Mouse (Mus musculus): Measurements from ENCODE around the gene Plekhm3. TPM values are rescaled to one million over a fixed set of nuclear protein-coding genes. Genes with fewer than 3 reads are reported as not detected.
"Not testable (repeated sequence)": the region's sequence is repeated elsewhere in the genome, so short reads cannot be mapped to it uniquely, and the experiment has no call there.

Plekhm3 gene
- 2.9 and 5.2 TPM in 2 replicates for polyA plus RNA-seq (2015; fragmentation: Nextera tagmentation; extraction: Ambion mirVana)

DNA sequence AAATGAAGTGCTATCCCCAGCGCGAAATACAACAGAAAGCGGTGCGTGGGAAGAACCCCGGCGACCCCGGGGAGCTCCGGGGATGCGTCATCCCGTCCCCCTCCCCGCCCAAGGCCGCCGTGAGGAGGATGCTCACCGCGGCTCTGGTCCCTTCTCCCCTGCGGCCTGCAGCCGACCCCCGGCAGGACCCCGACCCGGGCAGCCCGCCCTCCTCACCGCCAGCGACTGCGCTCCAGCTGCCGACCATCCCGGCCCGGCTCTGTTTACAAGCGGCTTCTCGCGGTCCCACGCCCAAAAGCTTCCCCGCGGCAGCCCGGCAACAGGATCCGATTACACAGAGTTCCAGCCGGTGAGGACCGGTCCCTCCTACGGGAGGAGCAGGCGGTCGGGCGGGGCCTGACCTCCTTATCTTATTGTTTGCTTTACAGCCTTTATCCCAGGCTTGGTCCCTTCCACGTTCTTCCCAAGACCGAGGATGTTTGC lies at the start of gene Plekhm3:
TSS of gene Plekhm3 (minus strand) at position 346 of the 483 bp plus-strand sequence.
- DNase-seq (ENCODE audit: low spot score) = peak; percentile 66

DNA sequence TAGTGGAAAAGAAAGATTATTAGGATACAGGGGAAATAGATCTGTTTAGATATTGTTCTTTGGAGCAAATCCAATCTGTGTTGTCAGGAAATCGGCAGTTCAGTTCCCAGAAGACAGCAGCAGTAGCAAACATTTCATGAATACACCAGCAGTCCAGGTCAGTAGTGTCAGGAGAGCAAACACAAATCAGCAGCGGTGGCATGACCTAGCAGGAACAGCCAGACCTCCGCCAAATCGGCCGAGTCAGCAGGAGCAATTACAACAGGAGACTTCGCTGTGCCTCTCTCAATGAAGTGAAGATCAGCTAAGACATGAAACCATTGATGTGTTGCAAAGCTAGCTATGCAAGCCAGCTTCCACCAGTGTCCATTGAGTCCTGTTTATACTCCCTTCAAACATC lies 49.0 kb upstream of the Plekhm3 start:
- DNase-seq (ENCODE audit: low spot score) = no peak

DNA sequence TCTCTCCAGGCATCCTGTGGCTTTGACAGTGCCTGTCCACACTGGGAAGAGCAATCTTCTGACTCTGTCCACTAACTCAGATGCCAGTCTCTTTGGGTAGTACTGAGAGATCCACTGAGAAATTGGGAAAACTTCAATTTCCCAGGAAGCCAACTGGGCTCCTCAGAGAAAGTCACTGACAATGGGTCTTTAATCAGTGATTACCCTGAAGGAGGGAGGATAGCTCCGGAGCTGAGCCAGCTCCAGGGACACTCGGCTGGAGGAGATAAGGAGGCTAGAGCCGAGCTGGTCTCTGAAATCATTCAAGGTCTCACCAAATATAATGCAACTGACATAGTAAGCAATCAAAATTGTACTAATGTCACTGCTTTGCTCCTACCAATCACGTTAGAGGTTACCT lies 47.9 kb upstream of the Plekhm3 start:
- no peak for DNase-seq (ENCODE audit: low spot score)

DNA sequence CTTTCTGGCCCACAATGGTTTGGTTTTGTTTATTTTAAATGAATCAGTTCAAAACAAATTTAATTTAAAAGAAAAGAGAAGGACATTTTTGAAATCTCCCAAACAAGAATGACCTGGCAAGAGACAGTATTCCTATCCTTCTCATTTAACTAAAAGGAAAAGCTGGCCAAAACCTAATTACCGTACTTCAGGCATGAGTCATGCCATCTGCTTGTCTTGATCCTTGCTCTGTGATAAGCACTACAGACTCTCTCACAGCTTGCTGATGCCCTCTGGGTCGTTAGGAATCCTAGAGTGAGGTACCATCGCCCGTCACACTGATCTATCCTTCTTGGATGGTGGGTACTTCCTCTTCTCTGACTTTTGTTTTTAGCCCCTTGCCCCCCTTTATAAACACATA lies 36.6 kb upstream of the Plekhm3 start:
- DNase-seq (ENCODE audit: low spot score) = no peak

DNA sequence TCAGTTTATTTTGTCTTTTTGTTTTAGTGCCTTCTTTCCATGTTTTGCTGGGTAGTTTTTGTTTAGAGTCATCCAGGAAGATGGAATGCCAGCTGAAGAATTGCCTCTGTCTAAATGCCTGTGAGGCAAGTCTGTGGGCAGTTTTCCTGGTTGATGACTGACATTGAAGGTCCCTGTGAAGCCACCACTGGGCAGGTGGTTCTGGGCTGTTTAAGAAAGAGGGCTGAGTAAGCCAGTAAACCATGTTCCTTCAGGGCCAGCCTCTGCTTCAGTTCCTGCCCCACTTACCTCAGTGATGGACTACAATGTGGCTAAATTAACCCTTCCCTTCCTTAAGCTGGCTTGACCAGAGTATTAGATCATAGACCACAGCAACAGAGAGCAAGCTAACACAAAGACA lies 31.6 kb upstream of the Plekhm3 start:
- no peak for DNase-seq (ENCODE audit: low spot score)

DNA sequence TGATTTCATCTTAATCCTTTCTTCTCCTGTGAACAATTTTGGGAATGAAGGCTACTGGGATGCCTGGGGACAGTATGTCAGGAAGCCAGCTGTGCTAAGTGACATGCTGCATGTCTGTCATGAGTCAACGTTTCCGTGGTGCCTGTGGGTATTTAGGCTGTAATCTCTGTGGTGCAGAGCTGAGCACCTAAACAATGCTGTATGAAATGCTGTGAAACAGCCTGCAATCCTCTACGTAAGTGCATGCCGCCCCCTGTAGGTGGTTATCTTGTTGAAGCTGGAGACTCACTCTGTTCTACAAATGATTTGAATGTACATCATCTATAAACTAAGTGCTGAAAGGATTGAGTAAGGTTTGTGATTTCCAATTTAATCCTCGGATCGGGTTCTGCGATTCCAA lies 29.5 kb upstream of the Plekhm3 start:
- peak; percentile 75 for DNase-seq (ENCODE audit: low spot score)

DNA sequence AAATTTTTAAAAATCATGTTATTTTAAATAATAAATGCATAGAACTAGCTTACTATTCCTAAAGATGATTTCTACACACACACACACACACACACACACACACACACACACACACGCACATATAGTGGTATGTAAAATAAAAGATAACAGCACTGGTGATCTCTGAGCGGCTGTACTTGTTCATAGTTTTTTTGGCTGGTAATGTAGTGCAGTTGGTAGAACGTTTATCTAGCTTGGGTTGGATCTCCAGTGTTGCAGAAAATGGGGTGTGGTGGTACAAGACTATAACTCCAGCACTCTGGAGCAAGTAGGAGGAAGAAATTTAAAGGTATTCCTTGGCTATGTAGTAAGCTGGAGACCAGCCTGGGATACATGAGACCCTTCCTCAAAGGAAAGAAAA lies 26.6 kb upstream of the Plekhm3 start:
- no peak for DNase-seq (ENCODE audit: low spot score)

DNA sequence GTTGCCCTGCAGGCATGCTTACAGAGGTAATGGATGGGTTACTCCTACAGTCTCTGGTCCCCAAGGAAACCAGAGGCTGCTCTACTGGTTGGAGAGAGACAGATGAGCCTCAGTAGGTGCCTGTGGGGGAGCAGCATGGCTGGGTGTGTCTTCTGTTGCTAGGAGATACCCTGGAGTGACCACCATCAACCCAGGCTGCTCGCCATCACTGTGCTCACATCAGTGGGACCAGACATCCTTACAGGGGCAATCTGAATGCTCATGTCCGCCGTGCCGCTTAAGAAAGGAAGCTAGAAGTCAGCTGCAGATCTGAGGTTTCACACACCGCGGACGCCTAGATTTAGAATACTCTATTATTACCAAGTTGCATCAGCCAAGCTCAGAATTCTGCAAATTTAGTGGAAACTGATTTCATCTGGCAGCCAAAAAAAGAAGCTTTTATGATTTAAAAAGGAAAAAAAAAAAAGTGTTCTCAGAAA lies 21.7 kb upstream of the Plekhm3 start:
- DNase-seq (ENCODE audit: low spot score) = no peak

DNA sequence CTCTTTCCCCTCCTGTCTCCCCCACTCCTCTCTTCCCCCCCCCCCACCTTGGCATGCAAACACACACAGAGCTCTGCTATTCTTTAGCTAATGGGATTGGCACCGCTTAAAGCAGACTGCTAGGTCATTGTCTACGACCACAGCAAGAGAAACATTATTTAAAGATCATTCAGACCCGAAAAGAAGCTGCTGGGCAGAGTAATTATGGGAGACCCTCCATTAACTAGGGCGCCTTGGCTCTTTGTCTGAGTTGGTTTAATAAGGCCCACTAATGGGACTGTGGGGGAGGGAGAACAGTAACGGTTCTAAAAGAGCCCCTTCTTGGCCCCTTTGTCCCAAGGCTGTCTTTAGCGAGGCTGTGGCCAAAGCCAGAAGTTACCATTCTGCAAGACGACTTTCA lies 18.7 kb upstream of the Plekhm3 start:
- no peak for DNase-seq (ENCODE audit: low spot score)

DNA sequence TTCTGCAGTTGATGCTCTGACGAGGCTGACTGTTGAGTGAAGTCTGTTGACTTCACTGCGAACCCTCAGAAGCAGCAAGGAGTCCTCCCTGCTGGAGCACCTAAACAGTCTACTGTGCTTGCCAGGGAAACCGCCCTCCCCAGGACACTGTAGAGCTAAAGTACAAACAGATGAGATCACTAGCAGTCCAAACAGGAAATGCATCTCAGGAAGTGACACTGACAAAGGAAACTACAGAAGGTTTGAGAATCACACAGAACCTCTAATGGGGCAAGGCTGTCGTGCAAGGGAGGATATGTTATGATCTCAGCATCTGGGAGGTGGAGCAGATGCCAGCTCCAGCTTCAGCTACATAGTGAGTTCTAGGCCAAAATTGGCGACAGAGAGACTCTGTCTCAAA lies 14.1 kb upstream of the Plekhm3 start:
- DNase-seq (ENCODE audit: low spot score) = peak; percentile 59

DNA sequence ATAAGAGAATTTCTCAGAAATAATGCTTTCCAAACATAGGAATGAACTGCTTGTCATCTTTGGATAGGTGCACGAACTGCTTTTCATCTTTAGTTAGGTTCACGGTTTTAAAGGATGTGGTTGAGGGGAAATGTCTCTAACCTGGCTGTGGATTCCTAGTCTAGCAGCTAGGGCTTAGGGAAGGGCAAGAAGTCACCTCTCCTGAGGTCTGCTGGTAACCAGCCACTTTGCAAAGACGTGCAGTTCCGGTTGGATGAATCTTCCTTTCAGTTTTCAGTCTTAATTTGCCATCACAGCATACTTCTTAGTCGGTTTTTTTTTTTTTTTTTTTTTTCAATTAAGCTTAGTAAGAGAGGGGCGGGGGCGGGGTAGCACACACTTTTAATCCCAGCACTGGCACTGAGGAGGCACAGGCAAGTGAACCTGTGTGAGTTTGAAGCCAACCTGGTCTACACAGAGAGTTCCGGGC lies 431 bp upstream of the Plekhm3 start:
- DNase-seq (ENCODE audit: low spot score) = no peak

DNA sequence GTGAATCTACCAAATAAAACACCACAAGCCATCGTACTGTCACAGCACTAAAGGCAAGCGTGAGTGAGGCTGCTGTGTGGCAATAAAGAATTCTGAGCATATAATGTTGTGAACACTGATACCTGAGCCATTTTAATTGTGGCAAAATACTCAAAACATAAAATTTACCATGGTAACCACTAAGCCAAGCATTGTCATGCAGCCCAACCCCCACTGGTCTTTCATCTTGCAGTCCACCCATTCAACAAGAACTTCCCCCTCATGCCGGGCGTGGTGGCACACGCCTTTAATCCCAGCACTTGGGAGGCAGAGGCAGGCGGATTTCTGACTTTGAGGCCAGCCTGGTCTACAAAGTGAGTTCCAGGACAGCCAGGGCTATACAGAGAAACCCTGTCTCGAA lies 1.8 kb downstream of the Plekhm3 start:
- not testable (repeated sequence) for DNase-seq (ENCODE audit: low spot score)

DNA sequence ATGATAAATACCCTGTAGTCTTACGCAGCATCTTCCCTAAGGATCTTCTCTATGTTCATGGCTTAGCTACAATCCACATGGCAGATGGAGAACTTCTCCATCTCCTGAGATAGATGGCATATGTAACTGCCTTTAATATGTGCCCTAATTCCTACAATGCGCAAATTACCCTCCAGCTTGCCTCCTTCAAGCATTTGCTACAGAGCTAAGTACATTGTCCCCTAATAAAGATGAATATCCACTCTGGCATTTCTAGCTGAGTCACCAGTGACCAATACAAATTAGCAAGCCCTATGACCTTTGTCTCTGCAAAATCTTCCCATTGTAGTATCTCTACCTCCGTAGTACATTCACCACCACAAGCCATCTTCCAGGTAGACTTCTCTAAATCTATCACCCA lies 6.4 kb downstream of the Plekhm3 start:
- DNase-seq (ENCODE audit: low spot score) = no peak

DNA sequence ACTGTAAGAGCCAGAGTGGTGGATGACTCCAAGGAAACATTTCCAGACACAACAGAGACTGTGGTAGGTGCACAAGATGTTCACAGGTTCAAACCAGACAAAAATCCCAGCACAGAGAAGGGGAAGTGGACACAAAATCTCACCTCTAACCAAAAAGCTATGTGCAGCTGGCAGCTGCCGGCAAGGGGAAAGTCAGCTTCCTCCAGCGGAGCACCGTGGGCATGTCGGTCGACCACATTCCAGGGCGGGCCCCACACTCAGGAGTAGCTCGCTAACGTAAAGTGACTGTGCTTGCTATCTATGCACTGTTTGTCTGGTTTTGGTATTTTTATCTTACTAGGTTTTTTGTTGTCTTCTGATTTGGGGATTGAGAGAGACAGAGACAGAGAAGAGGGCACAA lies 7.2 kb downstream of the Plekhm3 start:
- DNase-seq (ENCODE audit: low spot score) = peak; percentile 79

DNA sequence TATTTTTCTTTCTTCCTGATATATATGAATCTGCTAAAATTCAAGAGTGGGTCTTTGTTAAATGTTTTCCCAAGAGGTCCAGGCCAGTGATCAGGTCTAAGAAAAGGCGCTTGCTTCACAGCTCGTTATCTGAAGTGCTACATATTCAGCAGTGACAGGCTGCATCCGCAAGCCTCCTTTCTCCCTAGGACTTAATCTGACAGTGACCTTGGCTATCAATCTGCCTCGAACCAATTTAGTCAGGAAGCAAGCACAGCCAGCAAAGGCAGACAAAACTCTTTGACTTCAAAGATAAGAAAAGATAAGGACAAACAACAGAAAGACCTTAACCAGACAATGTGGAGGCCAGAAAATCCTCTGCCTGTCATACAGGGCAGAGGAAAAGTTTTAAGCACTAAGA lies 10.5 kb downstream of the Plekhm3 start:
- DNase-seq (ENCODE audit: low spot score) = no peak

DNA sequence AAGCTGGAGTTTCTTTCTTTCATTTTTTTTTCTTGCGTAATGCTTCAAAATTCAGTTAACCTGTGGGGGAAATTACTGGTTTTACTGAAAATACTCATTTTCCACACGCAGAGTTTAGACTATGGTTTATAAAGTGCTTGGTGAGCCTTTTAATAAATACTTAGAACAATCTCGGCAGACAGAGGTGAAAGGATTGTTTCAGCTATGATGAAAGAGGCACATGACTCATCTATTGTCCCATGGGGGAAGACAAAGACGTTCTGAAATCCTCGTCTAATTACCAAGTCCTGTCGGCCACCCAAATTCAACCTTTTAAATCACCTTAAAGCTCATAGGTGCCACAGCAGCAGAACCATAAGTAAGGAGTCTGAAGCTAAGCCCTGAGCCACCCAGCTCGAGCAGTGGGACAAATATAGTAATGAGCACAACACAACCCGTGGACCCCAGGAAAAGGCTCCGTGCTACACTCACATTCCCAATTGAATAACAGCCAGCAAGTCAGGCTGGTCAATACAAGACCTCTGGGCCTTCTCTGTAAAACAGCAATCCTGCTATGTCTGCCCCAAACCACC lies 11.3 kb downstream of the Plekhm3 start:
- DNase-seq (ENCODE audit: low spot score) = no peak

DNA sequence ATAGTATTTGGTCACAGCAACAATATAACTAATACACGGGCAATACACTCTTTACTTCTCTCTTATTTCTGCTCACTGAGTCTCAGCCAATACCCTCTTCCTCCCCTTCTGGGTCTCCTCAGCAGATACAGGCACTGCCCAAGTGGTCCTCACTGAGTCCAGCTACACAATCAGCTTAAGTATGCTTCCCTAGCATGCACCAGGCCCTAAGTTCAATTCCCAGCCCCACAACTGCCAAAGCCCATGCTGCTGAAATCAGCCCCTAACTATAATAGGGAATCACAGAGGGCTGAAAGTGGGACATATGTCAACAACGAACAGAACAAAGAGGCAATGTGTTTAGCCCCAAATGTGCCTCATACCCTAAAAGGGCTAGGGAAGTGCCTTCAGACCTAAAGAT lies 11.9 kb downstream of the Plekhm3 start:
- DNase-seq (ENCODE audit: low spot score) = no peak

DNA sequence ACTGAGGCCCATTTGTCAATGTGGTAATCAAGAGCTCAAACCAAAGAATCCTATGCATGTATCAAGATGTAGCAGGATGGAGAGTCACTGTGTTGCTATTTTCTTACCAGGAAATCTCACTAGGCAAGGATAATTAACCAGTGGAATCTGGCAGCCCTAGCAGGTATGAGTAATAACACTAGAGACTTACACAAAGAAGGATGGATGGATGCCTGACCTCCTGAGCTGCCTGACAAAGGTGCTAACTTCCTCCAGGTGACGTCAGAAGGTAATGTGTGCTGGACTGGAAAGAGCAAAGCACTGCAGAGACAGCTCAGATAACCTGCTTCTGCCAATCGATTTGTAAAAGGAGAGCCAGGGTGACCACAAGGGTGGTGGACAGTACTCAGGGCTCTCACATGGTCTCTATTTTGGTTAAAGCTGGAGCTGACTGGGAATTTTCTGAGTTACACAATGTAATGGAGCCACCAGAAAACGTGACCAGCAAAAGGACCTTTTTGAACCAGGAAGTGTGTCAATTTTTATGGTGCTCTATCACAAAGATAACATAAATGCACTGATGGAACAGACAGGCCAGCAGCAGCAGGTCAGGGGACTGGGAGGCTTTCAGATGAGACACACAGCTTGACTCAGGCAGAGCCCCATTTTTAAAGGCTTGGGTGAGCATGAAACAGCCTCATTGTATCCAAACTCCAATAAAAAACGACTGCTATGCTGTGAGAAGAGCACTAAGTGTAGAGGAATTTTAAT lies 14.4 kb downstream of the Plekhm3 start:
- no peak for DNase-seq (ENCODE audit: low spot score)

DNA sequence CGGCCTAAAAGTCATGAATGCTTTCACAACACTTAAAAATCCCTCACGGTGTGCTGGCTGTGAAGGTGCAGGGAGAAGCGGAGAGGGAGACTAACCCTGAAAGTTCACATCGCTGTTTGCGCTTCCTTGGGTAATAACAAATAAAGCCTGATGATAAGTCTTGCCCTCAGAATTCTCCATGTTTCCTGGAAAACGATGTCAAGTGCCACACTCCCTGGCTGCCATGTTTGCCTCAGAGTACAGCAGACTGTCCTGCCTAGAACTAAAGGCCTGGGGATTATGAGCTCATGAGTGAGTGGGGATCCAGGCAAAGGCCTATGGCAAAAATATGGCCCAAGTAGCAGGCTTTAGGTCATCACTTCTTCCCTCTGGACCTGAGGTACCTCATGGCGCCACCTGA lies 17.7 kb downstream of the Plekhm3 start:
- no peak for DNase-seq (ENCODE audit: low spot score)

DNA sequence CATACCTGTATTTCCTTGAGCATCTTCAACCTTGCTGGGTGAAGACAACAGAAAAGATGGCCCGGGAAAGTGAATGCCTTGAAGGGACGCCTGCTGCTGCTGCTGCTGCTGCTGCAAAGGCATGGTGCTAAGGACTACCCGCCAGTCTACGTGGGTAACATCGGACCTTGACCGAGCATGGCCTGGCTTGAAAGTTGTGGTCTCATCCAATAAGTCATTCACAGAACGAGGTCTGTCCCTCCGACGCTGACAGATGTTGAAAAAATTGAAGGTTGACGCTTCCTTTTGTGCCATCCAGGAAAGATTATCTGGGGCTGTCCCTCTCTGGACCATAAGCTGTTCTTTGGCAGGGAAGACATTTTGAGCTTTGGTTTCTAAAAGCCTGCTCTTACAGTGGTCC lies 18.9 kb downstream of the Plekhm3 start:
- no peak for DNase-seq (ENCODE audit: low spot score)

DNA sequence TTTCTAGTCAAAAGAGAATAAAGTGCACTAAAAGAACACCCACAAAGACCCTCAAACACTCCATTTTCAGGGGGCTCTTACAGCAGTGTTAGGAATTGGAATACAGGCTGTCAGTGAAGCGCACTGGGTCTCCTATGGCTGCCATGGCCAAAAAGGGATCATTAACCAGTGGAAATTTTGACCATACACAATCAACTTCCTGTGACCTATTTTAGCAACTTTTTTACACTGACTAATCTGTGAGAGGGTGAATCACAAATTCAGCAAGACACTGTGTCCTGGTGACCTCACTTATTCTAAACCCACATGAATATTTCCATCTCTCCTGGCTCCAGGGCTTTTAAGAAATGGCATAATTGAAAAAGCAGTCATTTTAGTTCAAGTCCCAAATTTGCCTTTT lies 23.7 kb downstream of the Plekhm3 start:
- no peak for DNase-seq (ENCODE audit: low spot score)

DNA sequence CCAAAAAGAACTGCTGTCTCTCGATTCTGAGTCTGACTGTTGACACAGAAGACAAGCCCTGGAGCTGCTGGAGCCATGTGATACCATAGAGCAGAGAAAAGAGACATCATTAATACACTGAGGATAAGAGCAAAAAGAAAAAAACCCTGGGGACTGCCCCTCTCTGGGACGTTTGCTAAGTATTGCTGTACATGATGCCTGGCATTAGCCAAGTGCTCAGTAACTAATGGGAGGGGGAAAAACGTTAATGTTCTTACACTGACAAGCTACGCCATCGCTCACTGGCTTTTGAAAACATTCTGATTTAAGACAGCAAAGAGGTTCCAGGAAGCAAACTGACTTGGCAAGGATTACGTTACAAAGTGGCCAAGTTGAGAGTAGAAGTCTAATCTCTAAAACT lies 26.5 kb downstream of the Plekhm3 start:
- DNase-seq (ENCODE audit: low spot score) = no peak

DNA sequence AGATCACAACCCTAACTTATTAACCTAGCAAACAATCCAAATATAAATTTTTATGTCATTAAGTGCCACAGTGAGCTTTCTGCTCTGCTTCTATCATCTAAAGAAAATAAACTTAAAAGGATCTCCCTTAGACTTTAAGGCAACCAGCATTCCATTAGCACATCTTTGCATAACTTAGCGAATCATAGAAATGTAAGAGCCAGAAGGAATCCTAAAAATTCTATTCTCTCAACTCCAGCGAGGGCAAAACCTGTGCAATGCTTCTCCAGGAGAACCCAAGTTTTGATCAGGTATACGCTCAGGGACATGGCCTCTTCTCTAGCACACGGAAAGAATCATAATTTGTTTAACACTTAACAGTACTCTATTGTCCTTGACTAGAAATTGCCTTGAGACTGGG lies 27.0 kb downstream of the Plekhm3 start:
- no peak for DNase-seq (ENCODE audit: low spot score)

Measured in thymus, postnatal 0 days (tissue).